Mouse (Mus musculus) midbrain, embryonic 16.5 days (tissue): ENCODE results near the gene Dctpp1. TPM values are rescaled to one million over a fixed set of nuclear protein-coding genes. Genes with fewer than 3 reads are reported as not detected.

Experiments
- ATAC-seq: fragments of 200-750 bp; cut with Nextera tagmentation; 2 replicates; pipeline ENCODE4 v1.8.0; 2017; ENCODE audit warnings: moderate TSS enrichment
- H3K27ac ChIP-seq: fragments of 300-500 bp; sonication (generic); 2 replicates; pipeline ENCODE4 v1.5.1; 2014; ENCODE audit warnings: mild to moderate bottlenecking, low read length, mixed read lengths
- H3K27me3 ChIP-seq: fragments of 300-500 bp; sonication (generic); 2 replicates; pipeline ENCODE4 v1.6.1; 2014; ENCODE audit warnings: low read depth, low read length, mixed read lengths; ENCODE audit not compliant: control insufficient read depth, insufficient read depth
- H3K36me3 ChIP-seq: fragments of 300-500 bp; sonication (generic); 2 replicates; pipeline ENCODE4 v1.6.1; 2014; ENCODE audit warnings: mild to moderate bottlenecking, low read length, moderate library complexity, mixed read lengths; ENCODE audit not compliant: control insufficient read depth, insufficient read depth
- H3K4me1 ChIP-seq: fragments of 300-500 bp; sonication (generic); 2 replicates; pipeline ENCODE4 v1.6.1; 2014; ENCODE audit warnings: mild to moderate bottlenecking, low read length, mixed read lengths; ENCODE audit not compliant: control insufficient read depth, insufficient read depth
- H3K4me2 ChIP-seq: fragments of 300-500 bp; sonication (generic); 2 replicates; pipeline ENCODE4 v1.6.1; 2014; ENCODE audit warnings: mild to moderate bottlenecking, low read length, mixed read lengths
- H3K4me3 ChIP-seq: fragments of 300-500 bp; sonication (generic); 2 replicates; pipeline ENCODE4 v1.5.1; 2014; ENCODE audit warnings: low read depth, mild to moderate bottlenecking, low read length, moderate library complexity, mixed read lengths
- H3K9ac ChIP-seq: fragments of 300-500 bp; sonication (generic); 2 replicates; pipeline ENCODE4 v1.6.1; 2014; ENCODE audit warnings: low read depth, low read length, mixed read lengths
- H3K9me3 ChIP-seq: fragments of 300-500 bp; sonication (generic); replicated peaks from 2 replicates; pipeline ENCODE4 v1.6.1; 2014; ENCODE audit warnings: mild to moderate bottlenecking, low read length, mixed read lengths; ENCODE audit not compliant: control insufficient read depth, poor library complexity, severe bottlenecking
- WGBS: fragments of 180-500 bp; shearing (Covaris S2); extraction: QIAGEN DNeasy Blood & Tissue Kit; methylation state at CpG from one replicate; pipeline ENCODE4 v1.1.7; 2014; 5-methylcytosine and 5-hydroxymethylcytosine counted together
- polyA plus RNA-seq: library from polyadenylated mRNA; unstranded; fragments of >200 nt; fragmentation: Nextera tagmentation; extraction: Ambion mirVana; gene quantifications from 2 replicates; pipeline ENCODE4 v1.2.1, GENCODE M21; 2015

The Dctpp1 gene
- polyA plus RNA-seq, 1 experiment from 2014 or later, result 120 TPM

DNA sequence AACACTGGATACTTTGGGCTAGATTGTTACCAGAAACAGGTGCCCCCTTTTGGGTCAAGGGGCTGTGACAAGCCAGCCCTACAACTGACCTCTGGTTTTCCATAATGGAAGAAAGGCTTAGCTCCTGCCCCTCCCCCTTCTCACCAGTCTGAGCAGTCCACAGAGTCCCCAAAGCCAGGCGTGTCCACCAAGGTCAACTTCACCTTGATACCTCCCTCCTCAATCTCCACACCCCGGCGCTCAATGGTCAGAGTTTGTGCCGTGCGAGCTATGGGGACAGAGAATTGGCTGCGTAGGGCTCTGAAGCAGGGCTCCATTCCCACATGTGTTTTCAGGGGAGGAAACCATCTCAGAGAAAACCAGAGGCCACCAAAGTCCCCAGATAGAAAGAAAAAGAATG, 43.0 kb downstream of the Dctpp1 start:
- no peaks in the 10 kb centered on the region for H3K36me3 ChIP-seq
- ATAC-seq, result no peak
- no peaks in the 10 kb centered on the region for H3K4me1 ChIP-seq
- no peaks in the 10 kb centered on the region for H3K27me3 ChIP-seq
- no peak overlapping the region for H3K4me2 ChIP-seq
- H3K9me3 ChIP-seq, result no peaks in the 10 kb centered on the region
- no peak overlapping the region for H3K4me3 ChIP-seq
- no peak overlapping the region for H3K27ac ChIP-seq
- WGBS, result 92% methylated on average over 6 of the region's 6 CpGs
- no peak overlapping the region for H3K9ac ChIP-seq

DNA sequence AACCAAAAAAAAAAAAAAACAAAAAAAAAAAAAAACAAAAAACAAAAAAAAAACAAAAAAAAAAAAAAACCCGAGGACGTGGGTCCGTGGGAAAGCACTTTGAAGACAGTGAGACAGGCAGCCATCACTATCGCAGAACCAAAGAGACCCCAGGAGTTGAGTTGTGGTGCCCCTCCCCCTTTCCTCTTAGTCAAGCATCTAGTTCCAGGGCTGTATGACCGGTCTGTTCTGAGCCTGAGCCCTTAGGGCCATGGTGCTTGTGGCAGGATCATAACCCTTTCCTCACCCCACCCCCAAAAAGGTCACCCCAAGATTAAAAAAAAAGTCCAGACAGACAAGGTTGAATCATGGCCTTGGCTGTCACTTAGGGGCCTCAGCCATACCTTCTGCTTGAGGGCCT, 44.2 kb downstream of the Dctpp1 start:
- H3K27me3 ChIP-seq, result no peaks in the 10 kb centered on the region
- no peak for ATAC-seq
- WGBS, result 90% methylated on average over 5 of the region's 5 CpGs

DNA sequence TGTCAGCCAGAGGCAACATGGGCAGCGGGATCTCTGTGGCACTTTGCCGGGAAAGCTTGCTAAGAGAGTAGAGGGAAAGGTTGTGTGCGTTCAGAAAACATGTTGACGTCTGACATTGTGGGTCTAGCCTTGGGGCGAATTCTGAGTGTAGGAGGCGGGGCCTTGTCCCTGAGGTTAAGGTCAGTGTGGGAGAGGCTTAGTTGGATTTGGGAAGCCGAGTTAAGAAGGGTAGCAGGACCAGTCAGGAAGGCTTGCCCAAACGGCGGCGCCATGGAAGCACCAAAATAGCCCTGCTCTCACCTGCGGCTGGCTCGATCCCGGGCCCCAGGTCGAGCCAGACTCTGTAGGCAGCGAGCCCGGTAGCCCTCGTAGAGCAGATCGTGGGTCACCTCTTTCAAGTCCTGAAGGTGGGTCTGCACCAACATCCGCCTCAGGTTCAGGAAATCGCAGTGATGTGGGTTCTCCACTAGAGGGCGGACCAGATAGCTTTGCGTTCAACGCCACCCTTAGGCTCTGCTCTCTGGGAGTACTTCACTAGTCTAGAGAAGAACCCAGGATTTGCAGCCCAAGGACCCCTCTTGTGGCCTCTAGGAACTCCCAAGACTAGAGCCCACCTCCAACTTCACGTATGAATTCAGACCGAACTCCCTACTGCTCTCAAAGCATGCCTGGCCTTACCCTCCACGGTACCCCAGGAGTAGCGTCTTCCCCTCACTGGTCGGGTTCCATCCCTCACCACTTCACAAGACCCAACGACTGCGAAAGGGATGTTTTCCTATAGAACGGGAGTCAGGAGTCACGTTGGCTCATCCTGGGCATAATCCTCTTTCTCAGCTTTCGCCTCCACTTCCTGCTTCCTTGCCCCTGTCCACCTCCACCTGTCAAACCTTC, 45.3 kb downstream of the Dctpp1 start:
- no peak for ATAC-seq

More for the DNA sequence above, 44.2 kb downstream of the Dctpp1 start:
- Histone ChIP-seq H3K4me3 (no peak overlapping the region), H3K4me2 (no peak overlapping the region), H3K9me3 (no peaks in the 10 kb centered on the region), H3K36me3 (no peaks in the 10 kb centered on the region), H3K9ac (no peak overlapping the region), H3K4me1 (no peaks in the 10 kb centered on the region), H3K27ac (no peak overlapping the region)

DNA sequence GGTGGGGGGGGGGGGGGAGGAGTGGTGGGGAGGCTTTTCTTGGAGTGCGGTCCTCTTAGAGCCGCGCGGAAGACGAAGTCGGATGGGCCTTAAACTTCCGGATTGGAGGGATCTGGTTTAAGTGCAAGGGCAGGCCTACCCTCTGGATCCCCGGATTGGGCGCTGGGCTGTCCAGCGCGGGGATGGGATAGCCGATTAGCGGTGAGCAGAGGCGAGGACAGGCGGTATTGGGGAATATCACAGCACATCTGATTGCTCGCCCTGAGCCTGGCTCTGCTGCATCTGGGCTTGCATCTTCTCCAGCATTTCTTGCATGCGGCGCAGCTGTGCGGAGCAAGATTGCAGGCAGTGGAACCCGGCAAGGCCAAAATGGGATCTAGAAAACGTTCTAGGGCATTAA, 46.0 kb downstream of the Dctpp1 start:
- Histone ChIP-seq H3K9me3 (no peaks in the 10 kb centered on the region), H3K9ac (0 out of 2 replicates have a peak overlapping the region, but pooled peaks have one; percentile 7), H3K4me2 (no peak overlapping the region; the same call in 1 of the 2 replicates), H3K27ac (no peak overlapping the region), H3K27me3 (no peaks in the 10 kb centered on the region), H3K36me3 (no peaks in the 10 kb centered on the region), H3K4me1 (peaks cover 1% of the 10 kb centered on the region), H3K4me3 (no peak overlapping the region)
- 27% methylated on average over 21 of the region's 21 CpGs for WGBS
- ATAC-seq, result no peak

More for the DNA sequence above, 45.3 kb downstream of the Dctpp1 start:
- no peak overlapping the region for H3K27ac ChIP-seq
- H3K4me2 ChIP-seq, result peak overlapping the region; percentile 43
- no peaks in the 10 kb centered on the region for H3K36me3 ChIP-seq
- no peaks in the 10 kb centered on the region for H3K27me3 ChIP-seq
- H3K4me3 ChIP-seq, result peak overlapping the region; percentile 19; the same call in 1 of the 2 replicates
- no peaks in the 10 kb centered on the region for H3K9me3 ChIP-seq
- 22% methylated on average over 33 of the region's 33 CpGs for WGBS
- H3K9ac ChIP-seq, result peak overlapping the region; percentile 42; the same call in 1 of the 2 replicates
- H3K4me1 ChIP-seq, result no peaks in the 10 kb centered on the region

DNA sequence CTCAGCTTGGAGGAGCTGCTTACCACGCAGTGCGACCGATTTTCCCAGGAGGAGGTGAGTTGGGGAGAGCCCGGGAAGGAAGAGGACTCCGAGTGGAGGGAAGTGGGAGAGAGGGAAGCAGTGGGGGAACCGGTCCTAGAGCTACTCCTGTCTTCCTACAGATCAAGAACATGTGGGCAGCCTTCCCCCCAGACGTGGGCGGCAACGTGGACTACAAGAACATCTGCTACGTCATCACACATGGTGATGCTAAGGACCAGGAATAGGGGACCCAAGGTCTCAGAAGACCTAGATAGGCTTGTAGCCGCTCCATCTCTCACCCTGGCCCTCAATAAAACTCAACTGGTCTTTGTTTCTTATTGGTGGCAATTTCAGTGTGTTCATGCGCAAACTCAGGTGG, 46.6 kb downstream of the Dctpp1 start:
- H3K9me3 ChIP-seq, result no peaks in the 10 kb centered on the region
- H3K27ac ChIP-seq, result no peak overlapping the region
- H3K4me1 ChIP-seq, result peaks cover 3% of the 10 kb centered on the region
- WGBS, result 54% methylated on average over 12 of the region's 12 CpGs
- no peak overlapping the region for H3K4me3 ChIP-seq
- H3K4me2 ChIP-seq, result no peak overlapping the region
- no peak overlapping the region for H3K9ac ChIP-seq
- H3K36me3 ChIP-seq, result no peaks in the 10 kb centered on the region
- H3K27me3 ChIP-seq, result no peaks in the 10 kb centered on the region
- no peak for ATAC-seq

DNA sequence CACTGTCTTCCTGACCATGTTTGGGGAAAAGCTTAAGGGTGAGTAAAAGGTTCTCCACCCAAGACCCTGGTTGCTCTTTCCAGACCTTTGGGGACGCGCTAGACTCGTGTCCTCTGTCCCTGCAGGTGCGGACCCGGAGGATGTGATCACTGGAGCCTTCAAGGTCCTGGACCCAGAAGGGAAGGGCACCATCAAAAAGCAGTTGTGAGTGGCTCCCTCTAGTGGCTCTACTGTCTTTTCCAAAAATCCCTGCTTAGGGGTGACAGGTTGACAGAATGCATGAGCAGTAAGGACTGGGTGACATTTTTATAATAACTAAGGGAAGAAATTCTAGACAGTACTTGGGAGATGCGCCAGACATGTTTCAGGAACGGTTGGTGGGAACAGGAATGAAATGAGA, 47.0 kb downstream of the Dctpp1 start:
- Histone ChIP-seq H3K27me3 (no peaks in the 10 kb centered on the region), H3K9ac (no peak overlapping the region), H3K4me2 (no peak overlapping the region), H3K36me3 (no peaks in the 10 kb centered on the region), H3K4me1 (peaks cover 3% of the 10 kb centered on the region), H3K27ac (no peak overlapping the region), H3K4me3 (no peak overlapping the region), H3K9me3 (no peaks in the 10 kb centered on the region)
- 41% methylated on average over 7 of the region's 7 CpGs for whole genome bisulfite sequencing
- no peak for ATAC-seq

DNA sequence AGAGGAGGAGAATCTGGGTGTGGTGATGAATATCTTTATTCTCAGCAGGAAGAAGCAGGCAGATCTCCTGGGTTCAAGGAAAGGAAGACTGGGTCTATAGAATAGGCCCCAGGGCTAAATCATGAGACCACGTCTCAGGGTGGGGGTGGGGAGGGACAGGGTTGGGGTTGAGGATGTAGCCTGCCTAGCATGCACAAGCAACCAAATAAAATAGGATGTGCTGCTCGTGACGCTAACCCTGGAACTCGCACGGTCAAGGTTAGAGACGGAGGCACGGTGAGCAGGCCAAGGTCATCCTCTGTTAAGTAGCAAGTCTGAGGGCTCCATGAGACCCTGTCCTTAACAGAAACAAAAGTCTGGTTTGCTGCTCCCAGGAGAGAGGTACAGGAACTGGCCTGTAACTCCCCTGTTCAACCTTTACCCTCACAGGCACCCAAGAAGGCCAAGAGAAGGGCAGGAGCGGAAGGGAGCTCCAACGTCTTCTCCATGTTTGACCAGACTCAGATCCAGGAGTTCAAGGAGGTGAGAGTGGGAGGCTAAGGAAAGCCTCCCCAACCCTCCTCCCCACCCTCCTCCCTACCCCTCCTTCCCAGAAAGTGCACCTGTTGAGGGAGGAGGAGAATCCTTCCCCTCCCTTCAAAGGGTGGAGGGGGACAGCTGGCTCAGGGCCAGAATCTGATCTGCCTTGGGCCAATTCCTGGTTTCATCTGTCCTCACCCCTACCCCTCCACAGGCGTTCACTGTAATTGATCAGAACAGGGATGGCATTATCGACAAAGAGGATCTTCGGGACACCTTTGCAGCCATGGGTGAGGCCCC, 47.9 kb downstream of the Dctpp1 start:
- H3K4me1 ChIP-seq, result peaks cover 3% of the 10 kb centered on the region
- ATAC-seq, result no peak
- H3K9ac ChIP-seq, result no peak overlapping the region
- no peaks in the 10 kb centered on the region for H3K9me3 ChIP-seq
- 92% methylated on average over 12 of the region's 12 CpGs for WGBS
- no peak overlapping the region for H3K4me2 ChIP-seq
- H3K36me3 ChIP-seq, result no peaks in the 10 kb centered on the region
- no peak overlapping the region for H3K27ac ChIP-seq
- no peaks in the 10 kb centered on the region for H3K27me3 ChIP-seq
- H3K4me3 ChIP-seq, result no peak overlapping the region

DNA sequence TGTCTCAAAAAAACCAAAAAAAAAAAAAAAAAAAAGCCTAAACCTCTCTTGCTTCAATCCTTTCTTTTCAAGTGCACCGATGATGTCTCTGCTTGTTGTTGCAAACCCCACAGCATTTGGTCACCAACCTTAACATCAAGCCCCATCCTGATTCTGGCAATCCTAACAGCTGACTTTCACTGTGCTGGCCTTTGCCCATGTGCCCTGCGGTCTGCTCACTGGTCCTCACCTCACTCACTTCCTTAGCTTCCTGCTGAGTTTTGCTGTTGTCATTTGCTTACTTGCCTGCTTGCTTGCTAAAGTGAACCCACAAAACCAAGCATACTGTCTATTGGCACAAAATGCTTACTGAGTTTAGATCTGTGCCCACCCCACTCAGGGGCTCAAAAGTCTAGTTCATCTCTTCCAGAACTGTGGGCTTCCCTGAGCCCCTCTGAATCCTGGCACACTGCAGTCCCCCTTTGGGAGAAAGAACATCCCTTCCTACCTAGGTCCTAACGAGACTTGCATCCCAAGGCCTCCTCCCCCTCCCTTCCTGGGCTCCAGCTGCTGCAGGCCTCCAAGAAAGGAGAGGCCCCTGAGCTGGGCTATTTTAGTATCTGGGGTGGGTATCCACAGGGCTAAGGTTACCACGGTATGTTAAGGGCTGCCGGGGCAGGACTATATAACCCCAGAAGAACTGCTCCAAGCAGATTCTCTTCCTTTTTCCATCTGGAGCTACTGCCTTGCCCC, 49.3 kb downstream of the Dctpp1 start:
- Histone ChIP-seq H3K4me2 (no peak overlapping the region), H3K4me3 (no peak overlapping the region), H3K27ac (no peak overlapping the region), H3K9me3 (no peaks in the 10 kb centered on the region), H3K27me3 (no peaks in the 10 kb centered on the region), H3K9ac (no peak overlapping the region), H3K36me3 (no peaks in the 10 kb centered on the region), H3K4me1 (peaks cover 14% of the 10 kb centered on the region)
- ATAC-seq, result no peak
- WGBS, result 77% methylated on average over 5 of the region's 5 CpGs
